Mouse (Mus musculus): Measurements from ENCODE around the gene Atp6ap1l. TPM values are rescaled to one million over a fixed set of nuclear protein-coding genes. Genes with fewer than 3 reads are reported as not detected.

Atp6ap1l gene
- total RNA-seq, 1 experiment from 2014 or later, result not detected

GRCm38 (mm10) chr13:90896098-90896497 lies 9.1 kb downstream of the Atp6ap1l start:
- ATAC-seq (replicated peaks; ENCODE audit: insufficient number of reproducible peaks, low FRiP score, low TSS enrichment, poor library complexity, severe bottlenecking), result no peak

- ATAC-seq (replicated peaks; ENCODE audit: insufficient number of reproducible peaks, low FRiP score, low TSS enrichment, poor library complexity, severe bottlenecking), result no peak
These were observed 10.3 kb downstream of the Atp6ap1l start for GRCm38 (mm10) chr13:90894819-90895218.

GRCm38 (mm10) chr13:90890111-90890510 lies 15.0 kb downstream of the Atp6ap1l start:
- ATAC-seq (replicated peaks; ENCODE audit: insufficient number of reproducible peaks, low FRiP score, low TSS enrichment, poor library complexity, severe bottlenecking), result no peak

- ATAC-seq (replicated peaks; ENCODE audit: insufficient number of reproducible peaks, low FRiP score, low TSS enrichment, poor library complexity, severe bottlenecking), result no peak
These were observed 18.6 kb downstream of the Atp6ap1l start for GRCm38 (mm10) chr13:90886568-90886983.

GRCm38 (mm10) chr13:90885856-90886532 lies 19.2 kb downstream of the Atp6ap1l start:
- ATAC-seq (replicated peaks; ENCODE audit: insufficient number of reproducible peaks, low FRiP score, low TSS enrichment, poor library complexity, severe bottlenecking), result no peak

- ATAC-seq (replicated peaks; ENCODE audit: insufficient number of reproducible peaks, low FRiP score, low TSS enrichment, poor library complexity, severe bottlenecking), result no peak
These were observed 23.3 kb downstream of the Atp6ap1l start for GRCm38 (mm10) chr13:90881727-90882429.

GRCm38 (mm10) chr13:90871579-90871978 lies 33.6 kb downstream of the Atp6ap1l start:
- no peak for ATAC-seq (replicated peaks; ENCODE audit: insufficient number of reproducible peaks, low FRiP score, low TSS enrichment, poor library complexity, severe bottlenecking)

- no peak for ATAC-seq (replicated peaks; ENCODE audit: insufficient number of reproducible peaks, low FRiP score, low TSS enrichment, poor library complexity, severe bottlenecking)
These were observed 36.0 kb downstream of the Atp6ap1l start for GRCm38 (mm10) chr13:90869157-90869556.

- ATAC-seq (replicated peaks; ENCODE audit: insufficient number of reproducible peaks, low FRiP score, low TSS enrichment, poor library complexity, severe bottlenecking), result no peak
These were observed 43.0 kb downstream of the Atp6ap1l start for GRCm38 (mm10) chr13:90862138-90862537.

- ATAC-seq (replicated peaks; ENCODE audit: insufficient number of reproducible peaks, low FRiP score, low TSS enrichment, poor library complexity, severe bottlenecking), result no peak
These were observed 44.2 kb downstream of the Atp6ap1l start for GRCm38 (mm10) chr13:90860888-90861431.

- ATAC-seq (replicated peaks; ENCODE audit: insufficient number of reproducible peaks, low FRiP score, low TSS enrichment, poor library complexity, severe bottlenecking), result no peak
These were observed 52.2 kb downstream of the Atp6ap1l start for GRCm38 (mm10) chr13:90852727-90853630.

GRCm38 (mm10) chr13:90851795-90852194 lies 53.4 kb downstream of the Atp6ap1l start:
- no peak for ATAC-seq (replicated peaks; ENCODE audit: insufficient number of reproducible peaks, low FRiP score, low TSS enrichment, poor library complexity, severe bottlenecking)

GRCm38 (mm10) chr13:90844191-90844590 lies 61.0 kb downstream of the Atp6ap1l start:
- no peak for ATAC-seq (replicated peaks; ENCODE audit: insufficient number of reproducible peaks, low FRiP score, low TSS enrichment, poor library complexity, severe bottlenecking)

GRCm38 (mm10) chr13:90843412-90843811 lies 61.7 kb downstream of the Atp6ap1l start:
- no peak for ATAC-seq (replicated peaks; ENCODE audit: insufficient number of reproducible peaks, low FRiP score, low TSS enrichment, poor library complexity, severe bottlenecking)

- ATAC-seq (replicated peaks; ENCODE audit: insufficient number of reproducible peaks, low FRiP score, low TSS enrichment, poor library complexity, severe bottlenecking), result no peak
These were observed 64.0 kb downstream of the Atp6ap1l start for GRCm38 (mm10) chr13:90841213-90841553.

- ATAC-seq (replicated peaks; ENCODE audit: insufficient number of reproducible peaks, low FRiP score, low TSS enrichment, poor library complexity, severe bottlenecking), result 0 out of 2 replicates have a peak, but pooled peaks have one; percentile 48
These were observed 64.5 kb downstream of the Atp6ap1l start for GRCm38 (mm10) chr13:90840530-90841212.

- no peak for ATAC-seq (replicated peaks; ENCODE audit: insufficient number of reproducible peaks, low FRiP score, low TSS enrichment, poor library complexity, severe bottlenecking)
These were observed 71.4 kb downstream of the Atp6ap1l start for GRCm38 (mm10) chr13:90833641-90834207.
